Mouse (Mus musculus): Measurements from ENCODE around the gene Wdr86. TPM values are rescaled to one million over a fixed set of nuclear protein-coding genes. Genes with fewer than 3 reads are reported as not detected.

The Wdr86 gene
- polyA plus RNA-seq (2017; shearing (Covaris generic)), result 0.22 TPM

DNA sequence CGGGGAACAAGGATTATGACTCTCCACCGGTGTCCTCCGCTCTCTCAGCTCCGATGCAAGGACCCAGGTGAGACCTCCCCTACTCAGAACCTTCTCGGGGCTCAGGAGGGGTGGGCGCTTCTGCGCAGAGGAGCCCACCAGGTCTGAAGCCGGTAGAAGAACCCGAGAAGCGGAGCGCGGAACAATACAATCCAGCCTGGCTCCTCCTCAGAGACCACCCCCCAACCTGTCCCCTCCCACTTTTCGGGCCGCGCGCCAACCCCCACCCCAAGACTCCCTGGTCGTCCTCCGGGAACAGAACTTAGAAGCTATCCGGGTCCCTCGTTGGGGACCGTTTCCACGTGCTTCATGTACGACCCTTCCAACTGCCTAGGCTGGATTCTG is at the start of gene Wdr86:
Gene Wdr86 (minus strand): TSS at position 240 of the 384 bp plus-strand sequence.

DNA sequence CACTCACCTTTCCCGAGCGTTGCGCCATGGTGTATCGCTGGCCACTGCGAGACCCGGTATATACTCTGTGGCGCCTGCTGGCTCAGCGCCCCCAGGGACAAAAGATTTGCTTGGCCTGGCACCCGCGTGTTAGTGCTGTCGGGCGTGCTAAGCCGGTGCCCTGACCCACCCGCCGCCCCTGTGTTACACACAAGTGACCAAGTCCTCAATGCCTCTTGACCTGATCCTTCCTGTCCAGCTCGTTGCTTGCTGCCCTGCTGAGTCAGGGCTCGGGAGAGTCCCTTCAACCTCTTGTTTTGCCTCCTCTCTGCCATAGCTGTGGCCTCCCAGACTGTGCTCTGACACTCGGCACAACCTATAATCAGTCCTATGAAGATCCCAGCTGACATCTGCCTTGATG is 27.3 kb upstream of the Wdr86 start, which contains the start of gene Crygn:
Gene Crygn (minus strand): TSS at position 193 of the 400 bp plus-strand sequence.

DNA sequence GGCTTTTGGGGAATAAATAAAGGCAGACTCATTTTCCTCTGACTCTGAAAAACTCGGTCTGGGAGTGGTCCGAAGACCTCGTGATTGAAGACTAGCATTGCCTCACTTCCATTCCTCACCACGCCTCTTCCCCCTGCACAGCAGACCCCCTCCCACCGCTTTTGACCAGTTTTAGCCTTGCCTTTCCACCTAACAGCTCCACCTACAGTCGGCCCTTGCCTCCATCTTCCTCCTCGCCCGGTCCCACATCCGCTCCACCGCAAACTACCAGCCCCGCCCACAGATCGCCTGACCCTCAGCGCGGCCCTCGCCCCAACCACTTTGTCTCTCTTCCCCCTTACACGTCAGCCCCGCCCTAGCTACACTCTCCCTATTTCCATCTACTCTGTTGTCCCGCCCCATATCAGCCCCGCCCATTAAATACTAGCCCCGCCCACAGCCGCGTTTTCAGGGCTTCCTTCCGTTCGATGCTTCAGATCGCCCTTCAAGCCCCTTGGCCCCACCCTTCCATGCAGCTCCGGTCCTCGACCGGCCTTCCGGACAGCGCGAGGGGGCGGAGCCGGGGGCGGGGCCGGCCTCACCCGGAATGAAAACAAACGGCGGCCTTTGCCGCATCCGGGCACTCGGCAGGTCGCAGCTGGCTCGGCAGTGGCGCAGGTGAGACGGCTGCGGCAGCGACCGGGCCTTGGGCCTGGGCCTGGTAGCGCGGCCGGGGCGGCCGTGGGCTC is 45.0 kb downstream of the Wdr86 start, which contains the start of gene Nub1:
Gene Nub1 (plus strand): TSS at position 167 of the 728 bp plus-strand sequence.

Other genes starting within 250 kb of the Wdr86 start
- not detected for gene Gbx1, start 203.5 kb downstream of the Wdr86 start, polyA plus RNA-seq (2017; shearing (Covaris generic))
- gene Asb10, start 189.7 kb downstream of the Wdr86 start, polyA plus RNA-seq (2017; shearing (Covaris generic)), result not detected
- not detected for gene 4931409K22Rik, start 173.9 kb downstream of the Wdr86 start, polyA plus RNA-seq (2017; shearing (Covaris generic))
- gene Abcf2, start 153.3 kb downstream of the Wdr86 start, polyA plus RNA-seq (2017; shearing (Covaris generic)), result 82.9 TPM
- 34.1 TPM for gene Chpf2, start 144.0 kb downstream of the Wdr86 start, polyA plus RNA-seq (2017; shearing (Covaris generic))
- 2.3 TPM for gene Smarcd3, start 106.3 kb downstream of the Wdr86 start, polyA plus RNA-seq (2017; shearing (Covaris generic))
- gene Nub1, start 45.2 kb downstream of the Wdr86 start, polyA plus RNA-seq (2017; shearing (Covaris generic)), result 92.2 TPM
- 1.7 TPM for gene Crygn, start 27.3 kb upstream of the Wdr86 start, polyA plus RNA-seq (2017; shearing (Covaris generic))
- 134 TPM for gene Rheb, start 111.9 kb upstream of the Wdr86 start, polyA plus RNA-seq (2017; shearing (Covaris generic))